Mouse (Mus musculus) megakaryocyte, embryonic 14.5 days (primary cell): ENCODE data around the gene Wfikkn1.

Experiments used
- FLI1 ChIP-seq: IDR thresholded peaks from 2 replicates; pipeline ENCODE4 v1.6.1; 2012; ENCODE audit warnings: low read length, inconsistent platforms, mixed read lengths
- GATA1 ChIP-seq: IDR thresholded peaks from 3 replicates; pipeline ENCODE4 v1.6.1; 2012; ENCODE audit warnings: mixed read lengths, low read length, inconsistent platforms, borderline replicate concordance

DNA sequence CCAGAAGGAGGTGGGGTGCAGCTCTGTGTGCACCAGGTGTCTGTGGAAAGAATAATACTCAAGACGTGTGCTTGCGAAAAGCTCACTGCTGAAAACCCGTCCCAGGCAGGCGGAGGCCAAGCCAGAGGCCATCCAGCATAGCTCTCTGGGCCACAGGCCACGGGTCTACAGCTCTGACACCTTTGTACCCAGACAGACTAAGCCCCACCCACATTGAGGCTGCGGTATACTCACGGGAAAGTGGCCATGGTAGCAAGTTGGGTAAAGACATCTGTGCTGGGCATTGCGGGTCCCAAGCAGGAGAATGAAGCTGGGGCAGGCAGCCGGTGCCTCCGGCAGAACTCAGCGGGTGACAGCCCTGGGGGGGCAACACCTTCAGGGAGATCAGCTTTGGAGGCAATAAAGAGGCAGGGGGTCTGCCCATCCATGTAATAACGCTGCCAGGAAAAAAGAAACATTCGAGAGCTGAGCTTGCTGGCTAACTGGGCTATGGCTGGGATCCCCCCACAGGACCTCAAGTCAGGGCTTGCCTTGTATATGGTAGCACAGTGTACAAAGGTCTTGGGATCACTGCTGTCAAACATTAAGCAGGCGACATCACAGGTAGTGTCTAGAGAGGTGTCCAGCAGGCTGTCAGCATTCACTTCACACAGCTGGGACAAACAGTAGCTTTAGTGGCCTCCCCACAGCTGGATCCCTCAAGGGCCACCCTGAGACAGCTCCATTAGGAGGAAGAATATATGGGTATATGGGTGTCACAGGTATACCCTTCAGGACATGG lies 41.0 kb downstream of the Wfikkn1 start:
- TF ChIP-seq GATA1 (no peak), FLI1 (no peak)
